In genomic region chr4:45305536-45305935, GRCm38 (mm10) we compare ENCODE assay signal across 16 mouse cellular contexts.
"Had no signal": no experiment of that assay in that cellular context is flagged by ENCODE, and none has a peak within 500 bp of the region (broad histone marks: within the 10 kb centered on the region; RNA-seq: fewer than 3 reads in every experiment).

No protein-coding gene starts in this region.

- H3K9me3 ChIP-seq: neural tube, embryonic 13.5 days; stomach, embryonic 15.5 days had no signal

- H3K27me3 ChIP-seq: neural tube, embryonic 13.5 days; neural tube, embryonic 15.5 days; stomach, embryonic 15.5 days had no signal

- H3K4me1 ChIP-seq: neural tube, embryonic 13.5 days; neural tube, embryonic 15.5 days; stomach, embryonic 15.5 days had no signal

- DNase-seq: retina, postnatal 1 day; right cerebral cortex, adult 18-20 months; right cerebral cortex, postnatal 14 days; right cerebral cortex, postnatal 25 days; right cerebral cortex, postnatal 4 days; spleen, adult 18-20 months; thymus, adult 18-20 months; thymus, adult 2 months; thymus, postnatal 14 days; thymus, postnatal 25 days; thymus, postnatal 36 days; thymus, postnatal 4 days had no signal

- H3K9ac ChIP-seq: neural tube, embryonic 13.5 days; neural tube, embryonic 15.5 days; stomach, embryonic 15.5 days had no signal

- H3K4me3 ChIP-seq: neural tube, embryonic 13.5 days; neural tube, embryonic 15.5 days; stomach, embryonic 15.5 days had no signal

- H3K4me2 ChIP-seq: neural tube, embryonic 13.5 days; neural tube, embryonic 15.5 days; stomach, embryonic 15.5 days had no signal

- H3K27ac ChIP-seq: neural tube, embryonic 13.5 days; neural tube, embryonic 15.5 days; stomach, embryonic 15.5 days; stomach, postnatal 0 days had no signal
